Mouse (Mus musculus): ENCODE data around the gene Tmtc2. TPM values are rescaled to one million over a fixed set of nuclear protein-coding genes. Genes with fewer than 3 reads are reported as not detected.

Gene Tmtc2
- 1 to 10 TPM; 3.3 to 3.8 TPM for total RNA-seq (2021)

DNA sequence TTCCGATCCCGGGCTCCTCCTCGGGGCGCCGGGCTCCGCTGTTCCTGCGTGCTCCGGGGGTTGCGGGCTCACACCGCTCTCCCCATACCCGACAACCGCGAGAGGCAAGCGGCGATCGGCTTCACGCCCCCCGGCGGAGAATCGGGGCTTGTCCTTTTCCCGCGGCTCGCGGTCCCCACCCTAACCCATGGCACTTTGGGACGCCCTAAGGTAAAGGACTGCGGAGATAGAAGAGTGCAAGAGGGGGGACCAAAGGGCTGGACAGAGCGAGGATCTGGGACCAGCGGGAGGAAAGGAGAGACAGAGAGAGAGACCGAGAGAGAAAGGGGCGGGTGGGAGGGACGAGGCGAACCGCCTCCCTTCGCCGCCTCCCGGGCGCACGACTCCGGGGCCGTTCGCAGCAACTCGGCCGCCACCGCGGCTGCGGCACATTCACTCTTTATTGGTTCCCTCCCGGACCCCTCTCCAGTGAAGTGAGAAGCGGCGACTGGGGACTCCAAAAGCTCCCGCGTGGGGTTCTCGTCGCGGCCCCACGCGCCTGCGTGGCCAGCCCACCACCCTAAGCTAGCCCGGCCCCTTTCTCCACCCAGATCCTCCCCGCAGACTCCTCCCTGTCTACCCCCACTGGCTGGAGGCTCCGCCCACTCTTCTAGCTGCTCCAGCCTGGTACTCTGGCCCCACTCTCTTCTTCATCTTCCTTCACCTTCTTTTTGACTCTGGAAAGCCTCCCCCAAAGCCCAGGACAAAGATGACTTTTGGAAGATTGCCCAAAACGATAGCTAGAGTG is at the start of gene Tmtc2:
Tmtc2 (minus strand) TSS at position 544 of the 787 bp plus-strand sequence.
- DNase-seq (ENCODE audit: low spot score), result peak; percentile 77
- intact Hi-C loops (cut with DNase I), result loop anchor here (5.0 to 10.0 kb wide), 2 partner anchors 72 to 1589 kb away; no protein-coding TSS in a partner anchor

DNA sequence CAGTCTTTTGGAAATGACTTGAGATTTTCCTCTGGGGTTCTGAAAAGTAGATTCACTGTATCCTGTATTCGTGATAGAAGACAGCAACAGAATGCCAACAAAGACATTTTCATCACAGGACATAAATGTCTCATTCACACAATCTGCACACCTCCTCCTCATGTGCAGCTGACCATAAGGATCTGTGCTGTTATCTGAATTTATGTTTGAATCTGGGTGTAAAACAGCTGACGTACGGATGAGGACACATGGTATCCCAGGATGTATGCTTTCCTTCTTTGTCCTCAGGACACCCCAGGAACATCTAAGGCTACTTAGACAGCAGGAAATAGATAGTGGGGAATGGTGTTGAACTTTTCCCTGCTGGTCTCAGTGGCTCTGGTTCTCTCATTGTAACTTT is 37.9 kb upstream of the Tmtc2 start:
- no peak for DNase-seq (ENCODE audit: low spot score)
- intact Hi-C loops (cut with DNase I), result no loop called here

DNA sequence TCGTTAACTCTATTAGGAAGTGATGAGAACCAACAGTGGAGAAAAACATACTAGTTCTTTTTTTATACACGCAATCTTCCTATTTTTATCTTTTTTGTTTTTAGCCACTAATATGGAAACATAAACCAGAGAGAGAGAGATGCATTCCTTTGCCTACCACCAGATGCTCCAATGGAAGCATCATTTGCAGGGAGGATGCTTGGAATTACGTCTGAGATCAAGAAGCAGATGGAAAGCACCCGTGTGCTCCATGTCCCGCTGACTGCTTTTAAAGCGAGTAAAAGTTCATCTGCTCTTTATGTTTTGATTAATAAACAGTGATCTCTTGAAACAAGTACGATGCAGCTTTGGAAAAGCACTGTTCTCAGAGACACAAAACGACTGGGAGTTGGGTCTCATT is 24.6 kb upstream of the Tmtc2 start:
- intact Hi-C loops (cut with DNase I), result no loop called here
- no peak for DNase-seq (ENCODE audit: low spot score)

DNA sequence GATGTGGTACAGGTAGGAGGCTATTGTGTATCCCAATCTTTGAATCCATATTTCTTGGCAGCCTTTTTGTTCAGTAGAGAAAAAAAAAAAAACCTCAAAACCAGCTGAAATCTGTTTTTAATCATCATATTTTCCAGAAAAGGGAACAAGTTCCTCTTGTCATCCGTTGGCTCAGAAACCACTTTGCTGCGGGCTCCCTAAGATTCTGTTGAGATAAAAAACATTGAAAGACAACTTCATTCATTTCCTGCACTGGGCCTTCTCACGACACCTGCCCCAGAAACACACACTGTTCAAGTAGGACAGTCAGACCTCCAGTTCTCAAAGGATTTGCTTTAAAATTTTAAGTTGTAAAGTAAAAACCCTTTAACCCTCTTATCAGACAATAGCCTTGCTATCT is 23.0 kb upstream of the Tmtc2 start:
- intact Hi-C loops (cut with DNase I), result no loop called here
- no peak for DNase-seq (ENCODE audit: low spot score)

DNA sequence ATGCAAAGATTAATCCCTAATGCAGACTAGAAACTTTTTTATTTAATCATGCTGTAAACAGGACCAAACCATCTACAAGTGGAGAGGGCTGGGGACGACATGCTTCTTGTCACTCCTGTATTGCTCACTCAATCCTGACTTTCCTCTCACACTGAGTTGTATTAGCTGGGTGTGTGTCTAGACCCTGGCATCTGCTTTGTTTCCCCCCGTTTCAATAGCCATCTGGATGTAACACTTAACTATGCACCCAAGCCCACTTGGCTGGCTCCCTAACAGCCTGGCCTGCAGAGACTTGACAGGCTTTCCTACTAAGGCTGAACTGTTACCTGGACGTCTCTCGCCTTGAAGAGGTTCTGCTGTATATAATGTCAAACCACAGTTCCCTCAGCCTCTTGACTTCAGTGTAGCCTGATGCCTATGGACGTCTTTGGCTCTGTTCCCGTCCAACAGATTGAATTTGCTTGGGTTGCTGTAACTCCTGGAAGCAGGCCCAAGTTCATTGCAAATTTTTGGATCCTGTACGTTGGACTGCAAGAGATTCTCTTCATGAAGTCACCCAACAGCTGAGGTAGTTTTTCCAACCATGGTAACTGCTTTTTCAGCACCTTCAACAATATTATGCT is 21.3 kb upstream of the Tmtc2 start:
- no peak for DNase-seq (ENCODE audit: low spot score)
- intact Hi-C loops (cut with DNase I), result no loop called here

DNA sequence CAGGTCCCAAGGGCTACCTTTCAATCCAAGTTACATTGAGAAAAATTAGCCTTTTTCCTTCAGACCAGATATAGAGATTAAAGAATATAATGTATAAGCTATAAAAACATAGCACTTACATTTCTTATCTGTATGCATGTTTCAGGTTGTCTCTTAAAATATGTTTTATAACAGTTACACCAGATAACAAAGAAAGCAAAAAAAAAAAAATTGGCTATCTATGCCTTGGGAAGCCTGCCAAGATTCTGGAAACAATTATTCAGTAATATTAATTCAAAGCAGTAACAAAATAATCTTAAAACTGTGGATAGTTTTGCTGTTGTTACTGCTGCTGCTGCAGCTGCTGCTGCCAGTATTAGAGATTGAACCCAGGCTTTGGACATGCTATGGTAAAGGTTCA is 13.9 kb upstream of the Tmtc2 start:
- intact Hi-C loops (cut with DNase I), result no loop called here
- DNase-seq (ENCODE audit: low spot score), result no peak

DNA sequence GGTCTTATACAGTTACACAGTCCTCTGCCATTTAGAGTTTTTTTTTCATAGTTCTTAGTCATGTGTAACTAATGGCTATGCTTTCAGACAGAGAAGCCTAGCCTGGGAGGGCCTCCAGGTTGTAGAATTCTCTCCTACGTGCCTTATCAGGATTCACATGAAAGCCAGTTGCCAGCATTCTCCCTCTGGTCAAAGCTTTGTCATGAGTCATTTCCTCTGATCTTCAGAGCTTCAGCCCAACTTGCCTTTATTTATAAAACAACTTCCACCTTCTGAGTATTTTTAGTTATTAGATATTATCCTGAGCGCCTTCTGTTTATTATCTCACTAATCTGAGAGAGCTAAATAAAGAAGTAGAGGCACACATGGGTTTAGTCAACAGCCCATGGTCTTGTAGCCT is 5.1 kb upstream of the Tmtc2 start:
- intact Hi-C loops (cut with DNase I), result loop anchor here (5.0 to 10.0 kb wide), 2 partner anchors 437 to 1595 kb away; no protein-coding TSS in a partner anchor
- DNase-seq (ENCODE audit: low spot score), result no peak

DNA sequence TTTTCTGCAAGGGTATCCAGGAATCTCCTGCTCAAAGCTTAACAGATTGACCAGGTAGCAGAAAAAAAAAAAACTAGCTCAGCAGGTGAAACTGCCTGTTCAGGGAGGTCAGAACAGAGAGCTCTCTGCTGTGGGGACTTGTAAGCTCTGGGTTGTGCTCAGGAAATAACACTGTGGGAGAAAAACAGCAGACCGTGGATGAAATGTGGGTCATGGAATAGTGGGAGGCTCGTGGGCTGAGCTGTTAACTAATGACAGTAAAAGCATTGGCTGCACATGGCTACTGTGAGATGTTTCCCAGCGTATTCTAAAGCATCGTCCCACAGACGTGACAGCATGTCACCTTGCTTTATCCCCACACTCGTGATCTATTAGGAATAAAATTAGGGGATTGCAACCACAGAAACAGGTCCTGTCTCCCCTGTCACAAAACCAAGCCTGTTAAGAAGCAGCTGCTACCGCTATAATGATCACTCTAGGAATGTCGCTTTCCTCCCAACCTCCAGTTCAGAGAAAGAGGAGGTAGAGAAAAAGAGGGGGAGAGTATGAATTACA is 4.1 kb upstream of the Tmtc2 start:
- intact Hi-C loops (cut with DNase I), result loop anchor here (5.0 to 10.0 kb wide), 2 partner anchors 436 to 1594 kb away; no protein-coding TSS in a partner anchor
- DNase-seq (ENCODE audit: low spot score), result no peak

DNA sequence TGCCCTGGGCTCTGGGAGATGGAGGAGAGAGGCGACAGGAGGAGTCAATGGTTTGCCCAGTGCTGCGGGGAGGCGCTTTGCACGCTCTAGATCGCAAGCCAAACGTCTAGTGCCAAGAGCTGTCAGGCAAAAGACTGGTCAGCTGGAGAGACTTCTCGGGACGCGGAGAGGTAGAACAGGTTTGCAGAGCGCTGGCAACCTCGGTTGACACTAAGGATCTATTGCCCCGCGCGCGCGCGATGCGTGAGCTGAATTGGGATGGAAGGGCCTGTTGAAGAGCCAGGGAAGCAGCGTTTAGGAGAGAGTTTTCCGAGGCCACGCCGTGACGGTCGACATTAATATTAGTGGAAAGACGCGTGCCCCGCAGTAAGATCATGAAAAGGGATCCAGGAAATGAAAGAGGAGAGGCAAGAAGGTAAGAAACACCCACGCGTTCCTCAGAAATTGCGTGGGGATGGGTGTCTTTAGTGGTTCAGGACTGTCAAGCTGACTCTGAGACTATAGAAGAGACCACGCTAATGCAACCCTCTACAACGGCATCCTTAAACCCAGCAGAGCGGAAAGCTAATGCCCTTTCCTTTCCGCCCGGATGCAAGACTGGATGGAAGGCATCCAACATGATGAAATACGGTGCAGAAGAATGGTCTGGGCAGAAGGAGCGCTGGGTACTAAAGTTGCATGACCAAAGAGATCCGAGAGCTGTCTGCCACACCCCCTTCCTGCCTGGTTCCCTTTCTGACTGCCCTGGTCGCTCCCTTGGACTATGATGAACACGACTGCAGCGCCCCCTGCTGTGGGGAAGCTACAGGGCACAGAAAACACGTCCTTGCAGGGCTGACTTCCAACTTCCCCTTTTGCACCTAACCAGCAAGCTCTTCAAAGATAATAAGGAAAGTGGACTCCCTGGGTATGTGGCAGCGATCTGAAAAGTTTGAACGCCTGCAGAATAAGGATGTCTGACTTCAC is 727 bp upstream of the Tmtc2 start:
- intact Hi-C loops (cut with DNase I), result loop anchor here (5.0 to 10.0 kb wide), 3 partner anchors 73 to 1590 kb away; no protein-coding TSS in a partner anchor
- DNase-seq (ENCODE audit: low spot score), result peak; percentile 75

DNA sequence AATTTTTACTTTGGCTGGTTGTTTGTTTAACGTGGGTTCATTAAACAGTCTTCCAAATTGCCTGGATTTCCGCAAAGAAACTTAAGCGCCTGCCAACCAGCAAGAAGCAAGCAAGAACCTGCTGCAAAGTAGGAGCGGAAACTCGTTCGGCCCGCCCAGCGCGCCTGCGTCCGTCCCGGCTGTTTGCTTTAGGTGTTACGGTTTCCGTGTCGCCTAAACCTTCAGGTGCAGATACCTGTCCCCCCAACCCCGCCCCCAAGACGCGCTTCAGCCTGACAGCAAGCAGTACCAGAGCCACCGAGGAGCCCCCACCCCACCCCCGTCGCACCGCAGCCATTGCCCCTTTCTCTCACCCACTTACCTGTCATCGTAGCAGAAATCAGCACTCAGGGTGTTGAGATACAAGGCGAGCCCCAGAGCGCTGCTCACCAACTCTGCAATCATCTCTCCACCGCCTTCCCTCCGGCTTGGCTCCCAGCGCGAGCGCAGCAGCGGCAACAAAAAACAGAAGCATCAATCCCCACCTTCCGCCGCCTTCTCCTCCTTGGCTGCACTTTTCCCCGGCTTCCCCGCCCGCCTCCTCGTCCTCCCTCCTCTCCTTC is 844 bp downstream of the Tmtc2 start:
- intact Hi-C loops (cut with DNase I), result loop anchor here (5.0 to 10.0 kb wide), 2 partner anchors 71 to 1589 kb away; no protein-coding TSS in a partner anchor
- no peak for DNase-seq (ENCODE audit: low spot score)

DNA sequence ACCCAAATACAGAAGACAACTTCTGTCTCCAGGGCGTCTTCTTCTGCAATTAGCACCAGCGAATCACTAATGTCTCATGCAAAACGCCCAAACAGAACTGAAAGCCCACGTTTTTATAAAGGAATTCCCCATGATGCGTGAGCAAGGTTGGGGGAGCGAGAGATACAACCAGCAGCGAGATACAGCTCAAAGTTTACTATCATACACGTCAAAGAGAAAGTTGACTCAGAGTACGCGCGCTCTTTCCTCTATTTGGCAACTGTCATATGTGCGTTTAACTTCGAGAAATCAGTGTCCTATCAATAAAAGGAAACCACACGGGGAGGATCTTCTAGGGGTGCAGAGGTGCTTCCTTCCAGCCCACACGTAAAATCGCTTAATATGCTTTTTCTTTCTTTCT is 1.4 kb downstream of the Tmtc2 start:
- intact Hi-C loops (cut with DNase I), result loop anchor here (5.0 to 10.0 kb wide), 2 partner anchors 71 to 1588 kb away; no protein-coding TSS in a partner anchor
- DNase-seq (ENCODE audit: low spot score), result no peak

DNA sequence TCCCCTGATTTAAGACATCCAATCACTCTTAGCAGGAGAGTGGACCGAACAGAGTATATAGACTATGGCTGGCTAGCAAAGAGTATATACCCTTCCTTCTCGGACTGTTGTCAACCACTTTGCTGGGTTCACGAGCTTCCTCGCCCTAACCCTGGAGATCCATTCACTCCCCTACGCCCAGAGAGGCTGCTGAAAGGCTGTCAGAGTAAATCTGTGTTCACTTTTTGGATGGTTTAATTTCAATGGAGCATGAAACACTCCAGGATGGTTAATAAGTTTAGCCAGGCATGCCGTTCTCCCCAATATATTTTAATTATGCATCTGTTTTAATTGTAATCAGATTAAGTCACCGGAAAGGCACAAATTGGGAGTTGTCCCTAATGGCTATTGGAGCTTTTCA is 1.9 kb downstream of the Tmtc2 start:
- intact Hi-C loops (cut with DNase I), result loop anchor here (5.0 to 10.0 kb wide), 2 partner anchors 70 to 1588 kb away; no protein-coding TSS in a partner anchor
- no peak for DNase-seq (ENCODE audit: low spot score)

DNA sequence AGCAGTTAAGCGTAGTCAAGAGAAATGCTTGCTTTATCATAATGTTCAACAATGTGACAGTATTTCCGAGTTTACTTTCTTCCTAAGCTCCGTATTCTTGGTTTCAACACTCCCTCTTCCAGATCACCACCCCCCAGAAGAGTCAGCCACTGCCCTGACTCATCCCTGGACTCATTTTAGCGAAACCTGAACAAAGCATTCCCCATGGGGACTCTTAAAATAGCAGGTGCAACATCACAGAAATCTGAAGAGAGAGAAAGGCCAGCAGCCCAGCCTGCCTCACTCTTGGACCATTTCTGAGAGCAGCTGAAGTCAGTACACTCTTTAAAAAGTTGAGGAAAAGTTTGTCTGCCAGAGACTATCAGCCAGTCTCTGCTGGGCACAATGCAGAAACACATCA is 2.4 kb downstream of the Tmtc2 start:
- intact Hi-C loops (cut with DNase I), result loop anchor here (5.0 to 10.0 kb wide), 2 partner anchors 70 to 1587 kb away; no protein-coding TSS in a partner anchor
- no peak for DNase-seq (ENCODE audit: low spot score)

DNA sequence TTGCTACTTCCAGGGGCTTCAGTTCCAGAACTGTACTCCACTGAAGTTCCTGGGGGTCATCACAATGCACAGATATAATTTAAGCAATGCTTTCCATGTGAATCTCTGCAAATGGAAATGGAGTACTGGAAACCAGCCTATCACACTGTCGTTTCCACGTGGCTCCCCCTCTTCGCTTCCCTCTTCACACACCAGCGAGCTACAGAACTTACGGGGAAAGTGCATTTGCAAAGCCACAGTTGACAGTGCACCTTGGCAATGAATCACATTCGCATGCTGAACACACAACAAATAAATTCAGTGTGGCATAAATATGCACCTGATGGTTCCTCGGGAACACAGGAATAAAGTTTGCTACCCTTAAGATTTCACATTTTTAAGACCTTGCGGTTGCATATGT is 3.2 kb downstream of the Tmtc2 start:
- no peak for DNase-seq (ENCODE audit: low spot score)
- intact Hi-C loops (cut with DNase I), result loop anchor here (5.0 to 10.0 kb wide), 2 partner anchors 69 to 1586 kb away; no protein-coding TSS in a partner anchor

DNA sequence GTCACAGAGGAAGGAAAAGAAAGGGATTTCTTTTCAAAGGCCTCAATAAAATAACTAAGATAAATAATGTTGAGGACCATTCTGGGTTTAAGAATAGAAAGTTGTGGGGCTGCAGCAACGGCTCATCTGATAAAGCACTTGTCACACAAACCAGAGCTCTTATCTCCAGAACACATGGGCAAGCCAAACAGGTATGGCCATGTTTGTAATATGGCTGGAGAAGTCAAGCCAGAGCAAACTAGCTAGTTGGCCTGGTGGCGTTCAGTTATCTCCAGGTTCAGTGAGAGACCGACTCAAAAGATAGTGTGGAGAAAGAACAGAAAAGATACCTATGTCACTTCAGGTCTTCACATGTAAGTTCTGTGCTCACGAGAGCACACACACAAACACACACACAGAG is 4.7 kb downstream of the Tmtc2 start:
- intact Hi-C loops (cut with DNase I), result no loop called here
- DNase-seq (ENCODE audit: low spot score), result no peak

DNA sequence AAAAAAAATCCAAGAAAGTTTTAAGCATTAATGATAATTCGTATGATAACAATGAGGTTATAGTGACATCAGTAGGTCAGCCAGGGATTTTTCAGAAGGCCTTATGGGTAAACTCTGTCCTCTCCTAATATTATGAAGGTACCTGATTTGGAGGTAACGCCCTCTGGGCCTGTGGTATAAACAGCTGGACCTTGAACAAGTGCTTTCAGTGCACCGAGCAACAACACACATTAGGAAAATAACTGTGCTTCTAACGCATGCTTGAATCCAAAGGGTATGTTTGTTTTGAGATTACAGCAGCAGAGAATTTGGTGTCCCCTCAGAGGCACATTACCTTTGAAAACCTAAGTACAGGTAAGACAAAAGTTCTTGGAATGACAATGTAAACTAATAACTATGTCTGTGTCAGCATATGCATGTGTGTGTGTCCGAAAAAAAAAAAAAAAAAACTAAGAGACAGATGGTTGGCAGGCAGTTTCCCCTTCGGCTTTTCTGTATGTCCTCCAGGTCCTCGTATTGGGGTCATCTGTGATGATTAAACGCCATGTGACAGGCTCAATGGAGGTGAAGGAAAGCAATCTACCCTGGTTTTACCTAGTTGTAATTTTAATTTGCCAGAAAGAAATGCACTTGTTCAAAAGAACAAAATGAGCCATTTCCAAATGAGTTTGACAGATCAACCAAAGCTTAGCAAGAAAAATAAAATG is 6.3 kb downstream of the Tmtc2 start:
- intact Hi-C loops (cut with DNase I), result no loop called here

DNA sequence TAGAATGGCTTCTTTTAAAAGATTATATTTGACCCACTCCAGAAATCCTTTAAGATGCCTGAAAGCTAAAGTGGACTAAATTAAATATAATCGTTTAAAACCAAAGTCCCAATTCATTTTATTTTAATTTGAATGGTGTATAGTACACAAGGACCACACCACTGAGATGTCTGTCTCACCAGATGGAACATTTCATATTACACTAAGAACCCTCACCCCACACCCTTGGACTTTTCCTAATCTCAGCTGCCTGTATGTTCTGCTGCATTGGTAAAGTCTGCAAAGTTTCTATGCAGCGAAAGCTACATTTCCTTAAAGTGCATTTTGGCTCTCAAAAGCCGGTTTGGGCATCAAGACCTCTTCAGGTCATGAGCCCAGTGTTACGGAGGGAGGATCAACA is 12.7 kb downstream of the Tmtc2 start:
- intact Hi-C loops (cut with DNase I), result no loop called here
- DNase-seq (ENCODE audit: low spot score), result no peak

More for the DNA sequence above, 6.3 kb downstream of the Tmtc2 start:
- DNase-seq (ENCODE audit: low spot score), result no peak

DNA sequence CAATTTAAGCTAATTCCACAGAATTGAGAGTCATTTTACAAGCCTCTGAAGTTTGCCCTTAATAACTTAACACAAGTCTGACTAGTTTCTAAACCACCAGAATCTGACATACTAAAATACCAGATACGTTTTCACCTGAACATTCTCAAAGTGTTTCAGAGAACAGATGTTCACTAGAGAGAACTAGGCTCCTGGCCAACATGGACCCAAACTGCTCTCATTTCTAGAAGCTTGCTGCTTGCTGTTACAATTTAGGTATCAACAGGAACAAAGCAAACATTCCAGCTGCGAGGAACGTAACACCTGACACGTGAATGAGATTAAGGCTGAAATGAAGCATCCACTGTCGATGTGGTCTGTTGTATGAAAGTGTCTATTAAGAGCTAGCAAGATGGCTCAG is 16.7 kb downstream of the Tmtc2 start:
- intact Hi-C loops (cut with DNase I), result no loop called here
- DNase-seq (ENCODE audit: low spot score), result no peak

All from heart, postnatal 25 days (tissue).